Mouse (Mus musculus) kidney, postnatal 10 days (tissue): ENCODE measurements at regions not wholly inside any gene's neighbourhood (a gene's known extent, or its start where the extent isn't known, plus 50 kb on each side); places are given as distances from the start of the nearest gene placed in this dataset.

Source experiments
- DNase-seq: peaks from one replicate; pipeline ENCODE4 v3.0.0; 2021; ENCODE audit warnings: mixed read lengths

- no peak for DNase-seq
These were observed 59.3 kb downstream of the Trap1a start for GRCm38 (mm10) chrX:139392777-139393176.

GRCm38 (mm10) chrX:139416701-139417100 is 63.5 kb upstream of the D330045A20Rik start:
- DNase-seq = peak; percentile 82

- DNase-seq = no peak
These were observed 60.3 kb upstream of the D330045A20Rik start for GRCm38 (mm10) chrX:139419867-139420266.

DNA sequence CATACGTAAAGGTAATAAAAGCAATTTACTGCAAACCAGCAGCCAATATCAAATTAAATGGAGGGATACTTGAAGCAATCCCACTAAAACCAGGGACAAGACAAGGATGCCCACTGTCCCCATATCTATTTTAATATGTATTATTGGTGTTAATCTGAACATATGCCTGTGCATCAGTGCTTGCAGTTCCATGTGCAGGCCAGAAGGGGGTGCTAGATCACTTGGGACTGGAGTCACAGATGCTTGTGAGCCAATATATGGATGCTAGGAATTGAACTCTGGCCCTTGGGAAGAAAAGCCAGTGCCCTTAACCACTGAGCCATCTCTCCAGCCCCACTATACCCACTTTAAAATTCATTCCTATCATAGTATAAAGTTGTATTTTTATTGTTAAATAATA is 55.9 kb upstream of the D330045A20Rik start:
- peak; percentile 8 for DNase-seq
